Mouse (Mus musculus) liver, embryonic 14.5 days (tissue): ENCODE results near the gene Rgs13. TPM values are rescaled to one million over a fixed set of nuclear protein-coding genes. Genes with fewer than 3 reads are reported as not detected.
"Not testable (repeated sequence)": the region's sequence is repeated elsewhere in the genome, so short reads cannot be mapped to it uniquely, and the experiment has no call there.

ENCODE experiments used
- ATAC-seq: fragments of 200-750 bp; cut with Nextera tagmentation; 2 replicates; pipeline ENCODE4 v1.8.0; 2017; ENCODE audit warnings: moderate number of reproducible peaks, mild to moderate bottlenecking, moderate library complexity; ENCODE audit not compliant: insufficient read depth
- DNase-seq, 3 experiments: peaks; one replicate each; pipeline ENCODE4 v3.0.0-alpha.2; 2012 to 2013; ENCODE audit warnings: low read depth in 3 of 3, low spot score in 3 of 3
- H3K27ac ChIP-seq: fragments of 300-500 bp; sonication (generic); 2 replicates; pipeline ENCODE4 v1.5.1; 2014; ENCODE audit warnings: moderate library complexity, mild to moderate bottlenecking, control low read depth, inconsistent platforms
- H3K27me3 ChIP-seq: fragments of 300-500 bp; sonication (generic); 2 replicates; pipeline ENCODE4 v1.6.1; 2014; ENCODE audit warnings: mild to moderate bottlenecking, low read length, moderate library complexity; ENCODE audit not compliant: control insufficient read depth, insufficient read depth
- H3K36me3 ChIP-seq: fragments of 300-500 bp; sonication (generic); replicated peaks from 2 replicates; pipeline ENCODE4 v1.6.1; 2014; ENCODE audit warnings: low read depth; ENCODE audit not compliant: control insufficient read depth, insufficient read depth
- H3K4me1 ChIP-seq, 2 experiments: fragments of 200-500 bp in 1 of 2; fragments of 300-500 bp in 1 of 2; sonication (generic) in 1 of 2; replicated peaks; 2 replicates each; pipeline ENCODE4 v1.6.1; 2012 to 2014; ENCODE audit warnings: antibody characterized with exemption in 1 of 2, inconsistent platforms in 1 of 2, low read length in 1 of 2; ENCODE audit not compliant: control insufficient read depth in 2 of 2, insufficient read depth in 2 of 2
- H3K4me2 ChIP-seq: fragments of 300-500 bp; sonication (generic); 2 replicates; pipeline ENCODE4 v1.6.1; 2014; ENCODE audit warnings: low read depth, mild to moderate bottlenecking, control low read depth, moderate library complexity
- H3K4me3 ChIP-seq, 2 experiments: fragments of 200-500 bp in 1 of 2; fragments of 300-500 bp in 1 of 2; sonication (generic) in 1 of 2; 2 replicates each; pipeline ENCODE4 v1.5.1; 2012 to 2014; ENCODE audit warnings: low read depth in 2 of 2, low read length in 2 of 2, mild to moderate bottlenecking in 2 of 2, control low read depth in 1 of 2, inconsistent platforms in 1 of 2, moderate library complexity in 1 of 2; ENCODE audit not compliant: insufficient read depth in 1 of 2
- H3K9ac ChIP-seq: fragments of 300-500 bp; sonication (generic); replicated peaks from 2 replicates; pipeline ENCODE4 v1.6.1; 2014; ENCODE audit warnings: mild to moderate bottlenecking, control low read depth, moderate library complexity
- H3K9me3 ChIP-seq: fragments of 300-500 bp; sonication (generic); 2 replicates; pipeline ENCODE4 v1.6.1; 2016; ENCODE audit warnings: low read length, mixed read lengths; ENCODE audit not compliant: control insufficient read depth
- CTCF ChIP-seq: IDR thresholded peaks from 2 replicates; pipeline ENCODE4 v1.5.1; 2016; ENCODE audit warnings: antibody characterized with exemption, low read depth, control low read depth
- EP300 ChIP-seq: IDR thresholded peaks from 2 replicates; pipeline ENCODE4 v1.6.1; 2016; ENCODE audit warnings: antibody characterized with exemption, low read depth
- WGBS: fragments of 180-500 bp; shearing (Covaris S2); extraction: QIAGEN DNeasy Blood & Tissue Kit; methylation state at CpG from one replicate; pipeline ENCODE4 v1.1.7; 2014; ENCODE audit not compliant: insufficient replicate concordance; 5-methylcytosine and 5-hydroxymethylcytosine counted together
- polyA plus RNA-seq, 2 experiments: library from polyadenylated mRNA; depleted of rRNA in 1 of 2; stranded (reverse) in 1 of 2; unstranded in 1 of 2; fragments of >200 nt; fragmentation: Nextera tagmentation in 1 of 2; extraction: Ambion mirVana in 1 of 2; gene quantifications; 2 replicates each; pipeline versions ENCODE4 v1.2.1 to v1.2.3; 2012 to 2014

Gene Rgs13
- polyA plus RNA-seq, 2 experiments = not detected

GRCm38 (mm10) chr1:144166275-144166674 lies 10.9 kb downstream of the Rgs13 start:
- H3K27me3 ChIP-seq = no peaks in the 10 kb centered on the region
- no peak overlapping the region for H3K27ac ChIP-seq
- H3K36me3 ChIP-seq = no peaks in the 10 kb centered on the region
- H3K4me1 ChIP-seq = no peaks in the 10 kb centered on the region
- 49% methylated on average over 2 of the region's 2 CpGs for WGBS
- no peak overlapping the region for H3K4me3 ChIP-seq
- TF ChIP-seq CTCF (no peak), EP300 (no peak)
- no peak overlapping the region for H3K4me2 ChIP-seq
- DNase-seq = no peak
- ATAC-seq = no peak
- no peaks in the 10 kb centered on the region for H3K9me3 ChIP-seq
- no peak overlapping the region for H3K9ac ChIP-seq

- 29% methylated on average over 1 of the region's 1 CpGs for WGBS
- Histone ChIP-seq H3K9ac (no peak overlapping the region), H3K9me3 (no peaks in the 10 kb centered on the region), H3K4me3 (no peak overlapping the region), H3K27ac (no peak overlapping the region), H3K4me2 (no peak overlapping the region), H3K4me1 (no peaks in the 10 kb centered on the region), H3K27me3 (no peaks in the 10 kb centered on the region), H3K36me3 (no peaks in the 10 kb centered on the region)
- ATAC-seq (no peak), DNase-seq (no peak)
- TF ChIP-seq CTCF (no peak), EP300 (no peak)
Measured at GRCm38 (mm10) chr1:144152526-144152925, 24.6 kb downstream of the Rgs13 start.

DNA sequence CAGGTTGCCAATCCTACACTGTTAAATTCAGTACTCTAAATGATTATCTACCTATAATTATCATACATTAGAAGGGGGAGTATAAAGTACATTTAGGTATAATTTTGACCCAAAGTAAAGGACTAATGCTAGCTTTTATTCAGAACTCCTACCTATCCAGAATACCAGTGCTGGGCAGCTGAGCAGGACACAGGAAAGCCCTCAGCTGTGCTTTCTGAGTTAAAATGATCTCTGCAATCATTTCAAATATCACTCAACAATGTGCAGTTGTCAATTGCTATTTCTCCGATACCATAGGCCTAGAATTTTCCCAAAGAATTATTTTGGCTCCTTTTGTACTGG lies 25.0 kb downstream of the Rgs13 start:
- H3K9ac ChIP-seq = no peak overlapping the region
- H3K27ac ChIP-seq = no peak overlapping the region
- H3K36me3 ChIP-seq = no peaks in the 10 kb centered on the region
- no peak overlapping the region for H3K4me2 ChIP-seq
- 57% methylated on average over 1 of the region's 1 CpGs for WGBS
- DNase-seq (no peak), ATAC-seq (no peak)
- no peaks in the 10 kb centered on the region for H3K9me3 ChIP-seq
- H3K4me1 ChIP-seq = no peaks in the 10 kb centered on the region
- TF ChIP-seq CTCF (no peak), EP300 (no peak)
- H3K27me3 ChIP-seq = no peaks in the 10 kb centered on the region
- H3K4me3 ChIP-seq = no peak overlapping the region

DNA sequence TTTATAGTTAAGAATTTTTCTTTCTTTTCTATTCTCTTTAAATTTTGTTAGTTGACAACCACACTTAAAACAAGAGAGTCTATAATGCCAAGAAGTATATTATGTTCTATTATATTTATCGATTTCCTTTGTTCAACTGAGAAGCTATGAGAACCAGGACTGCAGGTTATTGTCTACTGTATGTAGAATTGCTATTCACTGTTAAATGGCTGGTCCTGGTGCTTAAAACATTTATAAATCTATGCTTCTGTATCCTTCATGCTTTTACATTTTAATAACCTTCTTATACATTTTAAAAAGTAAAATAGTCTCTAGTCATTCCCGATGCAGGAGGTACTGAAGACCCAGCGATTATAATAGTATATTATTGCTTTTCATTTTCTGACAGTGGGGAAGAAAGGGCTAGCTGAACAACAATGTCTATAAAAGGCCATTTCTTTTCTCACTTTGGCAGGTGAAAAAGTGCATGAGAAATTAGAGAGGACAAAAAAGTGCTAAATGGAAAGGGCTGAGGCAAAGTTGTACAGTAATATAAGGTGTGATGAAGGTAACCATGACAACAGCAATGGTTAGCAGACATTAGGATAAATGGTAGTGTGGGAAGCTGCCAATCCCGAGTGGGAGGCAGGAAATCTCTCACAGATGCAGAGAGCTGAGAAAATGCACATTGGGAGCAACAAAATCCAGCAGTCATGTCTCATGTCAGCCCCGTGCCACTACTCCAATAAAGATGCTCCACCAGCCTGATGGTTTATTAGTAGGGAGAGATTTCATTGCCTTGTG lies 25.6 kb downstream of the Rgs13 start:
- Histone ChIP-seq H3K4me2 (no peak overlapping the region), H3K9ac (no peak overlapping the region), H3K4me1 (no peaks in the 10 kb centered on the region), H3K27ac (no peak overlapping the region), H3K4me3 (no peak overlapping the region), H3K9me3 (no peaks in the 10 kb centered on the region), H3K36me3 (no peaks in the 10 kb centered on the region), H3K27me3 (no peaks in the 10 kb centered on the region)
- 52% methylated on average over 5 of the region's 5 CpGs for WGBS
- DNase-seq (no peak), ATAC-seq (no peak)
- TF ChIP-seq CTCF (no peak), EP300 (no peak)

GRCm38 (mm10) chr1:144149997-144150396 lies 27.2 kb downstream of the Rgs13 start:
- Histone ChIP-seq H3K4me1 (no peaks in the 10 kb centered on the region), H3K4me2 (no peak overlapping the region), H3K9ac (no peak overlapping the region), H3K27me3 (no peaks in the 10 kb centered on the region), H3K36me3 (no peaks in the 10 kb centered on the region), H3K4me3 (no peak overlapping the region), H3K27ac (no peak overlapping the region), H3K9me3 (no peaks in the 10 kb centered on the region)
- WGBS = 60% methylated on average over 3 of the region's 3 CpGs
- DNase-seq (no peak), ATAC-seq (no peak)
- no peak for TF ChIP-seq CTCF
- no peak for TF ChIP-seq EP300

GRCm38 (mm10) chr1:144141398-144141797 lies 35.8 kb downstream of the Rgs13 start:
- not testable (repeated sequence) for H3K9ac ChIP-seq, H3K27ac ChIP-seq, H3K4me2 ChIP-seq, ATAC-seq, H3K9me3 ChIP-seq, H3K36me3 ChIP-seq, H3K4me1 ChIP-seq, H3K4me3 ChIP-seq, DNase-seq, H3K27me3 ChIP-seq
- WGBS = 61% methylated on average over 2 of the region's 2 CpGs
